Mouse (Mus musculus) 3134 (cell line): ENCODE results near the gene Acot13.

Source experiments
- DNase-seq: peaks from one replicate; pipeline ENCODE4 v3.0.0-alpha.2; 2011; ENCODE audit warnings: low spot score; ENCODE audit not compliant: insufficient read length; ENCODE audit errors: extremely low read depth

Acot13 gene

GRCm38 (mm10) chr13:24832131-24832810 lies 931 bp upstream of the Acot13 start:
- no peak for DNase-seq

- peak; percentile 19 for DNase-seq
Observed at GRCm38 (mm10) chr13:24830756-24831352, 486 bp downstream of the Acot13 start.

- no peak for DNase-seq
Observed at GRCm38 (mm10) chr13:24826116-24826515, 5.2 kb downstream of the Acot13 start.

GRCm38 (mm10) chr13:24825587-24825986 lies 5.8 kb downstream of the Acot13 start:
- DNase-seq, result peak; percentile 48

- DNase-seq, result no peak
Observed at GRCm38 (mm10) chr13:24824647-24825046, 6.7 kb downstream of the Acot13 start.

GRCm38 (mm10) chr13:24822663-24823343 lies 8.5 kb downstream of the Acot13 start:
- no peak for DNase-seq

- no peak for DNase-seq
Observed at GRCm38 (mm10) chr13:24819931-24820330, 11.4 kb downstream of the Acot13 start.

- DNase-seq, result peak; percentile 32
Observed at GRCm38 (mm10) chr13:24816125-24817092, 14.9 kb downstream of the Acot13 start.

GRCm38 (mm10) chr13:24814616-24815015 lies 16.7 kb downstream of the Acot13 start:
- DNase-seq, result no peak

- no peak for DNase-seq
Observed at GRCm38 (mm10) chr13:24812521-24812920, 18.8 kb downstream of the Acot13 start.

GRCm38 (mm10) chr13:24806079-24806478 lies 25.3 kb downstream of the Acot13 start:
- DNase-seq, result no peak

- no peak for DNase-seq
Observed at GRCm38 (mm10) chr13:24803196-24803595, 28.1 kb downstream of the Acot13 start.

GRCm38 (mm10) chr13:24802131-24802691 lies 29.1 kb downstream of the Acot13 start:
- DNase-seq, result peak; percentile 48

GRCm38 (mm10) chr13:24801308-24801921 lies 29.9 kb downstream of the Acot13 start, which contains the start of gene BC005537:
BC005537 (plus strand) TSS chr13:24801657.
- no peak for DNase-seq

- DNase-seq, result peak; percentile 90
Observed at GRCm38 (mm10) chr13:24800674-24801307, 30.5 kb downstream of the Acot13 start.

- DNase-seq, result peak; percentile 43
Observed at GRCm38 (mm10) chr13:24799925-24800673, 31.2 kb downstream of the Acot13 start.

GRCm38 (mm10) chr13:24799378-24799777 lies 32.0 kb downstream of the Acot13 start:
- peak; percentile 27 for DNase-seq

- DNase-seq, result no peak
Observed at GRCm38 (mm10) chr13:24798686-24799085, 32.7 kb downstream of the Acot13 start.
